Mouse (Mus musculus) liver, embryonic 18 days (tissue): ENCODE measurements around the gene Gm3696. TPM values are rescaled to one million over a fixed set of nuclear protein-coding genes. Genes with fewer than 3 reads are reported as not detected.

Experiments used
- polyA plus RNA-seq: library from polyadenylated mRNA; depleted of rRNA; stranded (reverse); fragments of >200 nt; gene quantifications from 2 replicates; pipeline ENCODE4 v1.2.3, GENCODE M21; 2012; rRNA removed

Gm3696 gene
- 0.06 and 0.07 TPM in 2 replicates for polyA plus RNA-seq

DNA sequence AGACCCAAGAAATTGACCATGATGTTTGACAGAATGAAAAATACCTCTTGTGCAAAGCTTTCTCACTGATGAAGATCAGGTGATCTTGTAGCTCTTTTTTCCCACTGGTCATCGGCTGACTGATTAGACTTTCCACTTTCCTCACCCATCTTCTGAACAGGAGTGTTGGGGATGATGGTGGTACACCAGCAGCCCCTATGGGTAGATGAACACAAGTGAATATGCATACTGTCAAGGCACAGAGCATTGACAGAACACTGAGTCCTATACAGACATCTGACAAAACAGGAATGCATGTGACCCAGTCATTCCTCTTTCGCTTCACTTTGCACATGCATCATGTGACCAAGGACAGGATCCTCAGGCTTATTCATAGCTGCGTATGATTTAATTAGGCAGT, at the start of gene Gm3696:
Gm3696 (minus strand) TSS at position 101 of the 400 bp plus-strand sequence.

DNA sequence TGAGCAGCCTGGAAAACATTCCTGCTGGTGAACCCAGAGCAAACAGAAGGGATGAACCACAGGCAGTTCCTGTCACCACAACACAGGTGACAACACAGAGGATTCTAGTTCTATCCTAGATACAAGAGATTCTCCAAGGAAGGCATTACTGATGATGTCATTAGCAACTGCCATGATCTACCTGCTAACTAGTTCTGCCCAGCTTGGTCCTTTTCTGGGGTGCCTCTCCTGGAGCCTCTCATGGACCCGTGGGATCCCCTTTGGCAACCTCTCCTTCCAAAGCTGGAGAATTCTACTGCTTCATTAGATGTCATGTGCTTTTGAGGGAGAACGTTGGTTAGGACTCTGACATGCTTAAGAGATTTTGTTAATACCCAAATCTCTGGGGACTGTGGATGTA, 24.9 kb upstream of the Gm3696 start, which contains the start of gene Gm6676:
Gm6676 (minus strand) TSS at position 101 of the 400 bp plus-strand sequence.

GRCm38 (mm10) chr14:7044870-7045269, 55.6 kb downstream of the Gm3696 start, which contains the start of gene Gm3685:
Gene Gm3685, minus strand, starts transcription at chr14:7044970.

Other genes starting within 250 kb of the Gm3696 start
- gene Gm3667, start 210.7 kb downstream of the Gm3696 start, polyA plus RNA-seq, result 0.04 TPM in 1 of 2 replicates, not detected in the other
- not detected in 2 replicates for gene Gm6356, start 126.8 kb downstream of the Gm3696 start, polyA plus RNA-seq
- 0.02 TPM in 2 replicates for gene Gm10406, start 73.2 kb downstream of the Gm3696 start, polyA plus RNA-seq
- gene Gm3685, start 55.7 kb downstream of the Gm3696 start, polyA plus RNA-seq, result not detected in 2 replicates
- not detected in 2 replicates for gene Gm6676, start 24.8 kb upstream of the Gm3696 start, polyA plus RNA-seq
- gene Gm3512, start 73.9 kb upstream of the Gm3696 start, polyA plus RNA-seq, result 0.16 and 0.18 TPM in 2 replicates
- not detected in 2 replicates for gene Gm16434, start 93.9 kb upstream of the Gm3696 start, polyA plus RNA-seq
- gene Gm3727, start 164.1 kb upstream of the Gm3696 start, polyA plus RNA-seq, result not detected in 2 replicates
- 0.03 and 0.06 TPM in 2 replicates for gene Gm3739, start 214.4 kb upstream of the Gm3696 start, polyA plus RNA-seq
- gene Gm5797, start 231.8 kb upstream of the Gm3696 start, polyA plus RNA-seq, result not detected in 2 replicates